Mouse (Mus musculus) hindbrain, embryonic 14.5 days (tissue): ENCODE measurements around the gene Egln3. TPM values are rescaled to one million over a fixed set of nuclear protein-coding genes. Genes with fewer than 3 reads are reported as not detected.

Experiments
- ATAC-seq: fragments of 200-750 bp; cut with Nextera tagmentation; 2 replicates; pipeline ENCODE4 v1.8.0; 2017; ENCODE audit warnings: moderate number of reproducible peaks, mild to moderate bottlenecking, moderate TSS enrichment, moderate library complexity; ENCODE audit not compliant: low FRiP score
- DNase-seq: peaks from one replicate; pipeline ENCODE4 v3.0.0-alpha.2; 2015; ENCODE audit warnings: low spot score
- H3K27ac ChIP-seq: fragments of 300-500 bp; sonication (generic); 2 replicates; pipeline ENCODE4 v1.5.1; 2014; ENCODE audit warnings: mild to moderate bottlenecking, moderate library complexity
- H3K27me3 ChIP-seq: fragments of 300-500 bp; sonication (generic); 2 replicates; pipeline ENCODE4 v1.6.1; 2014; ENCODE audit warnings: mild to moderate bottlenecking, low read length, mixed read lengths; ENCODE audit not compliant: control insufficient read depth, insufficient read depth
- H3K36me3 ChIP-seq: fragments of 300-500 bp; sonication (generic); replicated peaks from 2 replicates; pipeline ENCODE4 v1.6.1; 2014; ENCODE audit not compliant: control insufficient read depth, insufficient read depth
- H3K4me1 ChIP-seq: fragments of 300-500 bp; sonication (generic); replicated peaks from 2 replicates; pipeline ENCODE4 v1.6.1; 2014; ENCODE audit warnings: antibody characterized with exemption, low read length, mixed read lengths; ENCODE audit not compliant: control insufficient read depth, insufficient read depth
- H3K4me2 ChIP-seq: fragments of 300-500 bp; sonication (generic); replicated peaks from 2 replicates; pipeline ENCODE4 v1.6.1; 2014; ENCODE audit warnings: mild to moderate bottlenecking, moderate library complexity
- H3K4me3 ChIP-seq: fragments of 300-500 bp; sonication (generic); replicated peaks from 2 replicates; pipeline ENCODE4 v1.5.1; 2014; ENCODE audit warnings: mild to moderate bottlenecking, low read length
- H3K9ac ChIP-seq: fragments of 300-500 bp; sonication (generic); 2 replicates; pipeline ENCODE4 v1.6.1; 2014
- H3K9me3 ChIP-seq: fragments of 300-500 bp; sonication (generic); 2 replicates; pipeline ENCODE4 v1.6.1; 2016; ENCODE audit warnings: low read length; ENCODE audit not compliant: control insufficient read depth
- WGBS: fragments of 180-500 bp; shearing (Covaris S2); extraction: QIAGEN DNeasy Blood & Tissue Kit; methylation state at CpG from one replicate; pipeline ENCODE4 v1.1.7; 2014; 5-methylcytosine and 5-hydroxymethylcytosine counted together
- polyA plus RNA-seq: library from polyadenylated mRNA; unstranded; fragments of >200 nt; fragmentation: Nextera tagmentation; extraction: Ambion mirVana; gene quantifications from 2 replicates; pipeline ENCODE4 v1.2.1, GENCODE M21; 2014

Gene Egln3
- polyA plus RNA-seq, 1 experiment from 2014 or later: 6.5 TPM

DNA sequence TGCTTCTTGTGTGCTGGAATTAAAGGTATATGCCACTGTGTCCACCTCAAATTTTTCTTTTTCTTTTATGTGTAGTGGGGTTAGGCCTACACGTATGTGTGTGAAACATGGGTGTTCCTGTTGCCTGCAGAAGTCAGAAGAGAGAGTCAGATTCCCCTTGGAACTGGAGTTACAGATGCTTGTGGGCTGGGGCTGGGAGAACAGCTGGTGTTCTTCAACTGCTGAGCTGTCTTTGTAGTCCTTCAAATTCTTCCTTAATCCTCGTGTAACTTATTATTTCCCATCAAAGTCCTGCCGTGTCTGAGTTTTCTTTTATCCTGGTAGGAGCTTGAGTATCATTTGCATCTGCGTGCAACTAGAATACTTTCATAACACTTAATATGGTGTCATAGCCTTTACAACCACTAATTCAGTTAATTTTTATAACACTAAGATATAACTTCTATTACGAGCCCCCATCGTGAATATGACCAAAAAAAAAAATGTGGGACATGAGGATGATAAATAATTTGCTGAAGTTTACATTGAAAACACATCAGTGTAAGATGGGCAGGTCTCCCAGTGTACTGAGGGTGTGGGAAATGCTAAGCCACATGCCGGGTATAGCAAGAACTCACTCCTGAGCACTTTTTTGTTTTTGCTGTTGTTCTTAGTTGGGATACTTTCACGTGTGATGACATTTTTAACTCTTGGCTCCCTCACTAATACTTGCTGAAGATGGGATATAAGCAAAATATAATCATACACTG, 4.9 kb upstream of the Egln3 start:
- Histone ChIP-seq H3K27me3 (0 out of 2 replicates have a peak, but pooled peaks cover 6% of the 10 kb centered on the region), H3K4me3 (no peak overlapping the region), H3K36me3 (no peaks in the 10 kb centered on the region), H3K27ac (no peak overlapping the region), H3K9me3 (0 out of 2 replicates have a peak, but pooled peaks cover 3% of the 10 kb centered on the region), H3K4me2 (no peak overlapping the region), H3K9ac (no peak overlapping the region), H3K4me1 (no peaks in the 10 kb centered on the region)
- 68% methylated on average over 8 of the region's 8 CpGs for WGBS
- ATAC-seq (no peak), DNase-seq (no peak)

DNA sequence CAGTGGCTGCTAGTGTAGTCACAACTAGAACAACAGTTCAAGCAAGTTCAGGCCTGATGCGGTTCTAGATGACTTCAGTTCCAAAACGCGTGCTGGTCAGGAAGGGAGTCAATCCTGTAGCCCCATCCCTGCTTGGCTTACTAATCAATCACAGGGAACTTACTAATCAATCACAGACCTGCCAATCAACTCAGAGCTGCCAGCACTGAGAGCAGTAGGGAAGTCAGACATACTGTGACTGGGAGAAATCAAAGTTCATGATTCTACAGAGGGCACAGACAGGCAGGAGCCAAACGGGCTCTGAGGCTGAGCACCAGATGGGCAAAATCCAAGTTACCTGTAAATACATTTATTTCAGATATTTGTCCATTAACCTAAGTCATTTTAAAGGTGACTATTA, 2.1 kb upstream of the Egln3 start:
- Histone ChIP-seq H3K27ac (no peak overlapping the region), H3K27me3 (peaks cover 16% of the 10 kb centered on the region; the same call in 1 of the 2 replicates), H3K9ac (no peak overlapping the region), H3K4me2 (no peak overlapping the region), H3K9me3 (0 out of 2 replicates have a peak, but pooled peaks cover 3% of the 10 kb centered on the region), H3K36me3 (no peaks in the 10 kb centered on the region), H3K4me1 (peaks cover 13% of the 10 kb centered on the region), H3K4me3 (no peak overlapping the region)
- DNase-seq (no peak), ATAC-seq (no peak)
- WGBS: 93% methylated on average over 4 of the region's 4 CpGs

DNA sequence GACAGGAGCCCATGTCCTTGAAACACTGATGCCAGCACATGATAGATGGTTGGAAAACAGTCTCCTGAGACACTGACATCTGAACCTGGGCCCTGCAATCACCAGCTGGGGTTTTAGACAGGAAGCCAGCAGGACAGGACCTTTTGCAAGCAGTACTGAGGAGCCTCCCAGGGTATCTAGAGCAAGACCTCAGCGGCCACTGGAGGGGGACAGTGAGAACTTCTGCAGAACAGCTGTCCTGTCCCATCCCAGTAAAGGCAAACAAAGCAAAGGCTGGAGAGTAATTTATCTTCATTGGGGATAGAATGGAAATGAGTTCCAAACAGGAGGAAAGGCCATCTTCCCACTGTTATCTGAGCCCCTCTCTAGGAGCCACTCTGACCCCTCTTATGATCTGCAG, 1.5 kb upstream of the Egln3 start:
- H3K9me3 ChIP-seq: 0 out of 2 replicates have a peak, but pooled peaks cover 3% of the 10 kb centered on the region
- no peak overlapping the region for H3K4me2 ChIP-seq
- peaks cover 13% of the 10 kb centered on the region for H3K4me1 ChIP-seq
- no peak overlapping the region for H3K9ac ChIP-seq
- no peak for DNase-seq
- H3K27me3 ChIP-seq: peaks cover 16% of the 10 kb centered on the region; the same call in 1 of the 2 replicates
- no peak for ATAC-seq
- H3K4me3 ChIP-seq: no peak overlapping the region
- 5% methylated on average over 1 of the region's 1 CpGs for WGBS
- H3K27ac ChIP-seq: no peak overlapping the region
- H3K36me3 ChIP-seq: no peaks in the 10 kb centered on the region

DNA sequence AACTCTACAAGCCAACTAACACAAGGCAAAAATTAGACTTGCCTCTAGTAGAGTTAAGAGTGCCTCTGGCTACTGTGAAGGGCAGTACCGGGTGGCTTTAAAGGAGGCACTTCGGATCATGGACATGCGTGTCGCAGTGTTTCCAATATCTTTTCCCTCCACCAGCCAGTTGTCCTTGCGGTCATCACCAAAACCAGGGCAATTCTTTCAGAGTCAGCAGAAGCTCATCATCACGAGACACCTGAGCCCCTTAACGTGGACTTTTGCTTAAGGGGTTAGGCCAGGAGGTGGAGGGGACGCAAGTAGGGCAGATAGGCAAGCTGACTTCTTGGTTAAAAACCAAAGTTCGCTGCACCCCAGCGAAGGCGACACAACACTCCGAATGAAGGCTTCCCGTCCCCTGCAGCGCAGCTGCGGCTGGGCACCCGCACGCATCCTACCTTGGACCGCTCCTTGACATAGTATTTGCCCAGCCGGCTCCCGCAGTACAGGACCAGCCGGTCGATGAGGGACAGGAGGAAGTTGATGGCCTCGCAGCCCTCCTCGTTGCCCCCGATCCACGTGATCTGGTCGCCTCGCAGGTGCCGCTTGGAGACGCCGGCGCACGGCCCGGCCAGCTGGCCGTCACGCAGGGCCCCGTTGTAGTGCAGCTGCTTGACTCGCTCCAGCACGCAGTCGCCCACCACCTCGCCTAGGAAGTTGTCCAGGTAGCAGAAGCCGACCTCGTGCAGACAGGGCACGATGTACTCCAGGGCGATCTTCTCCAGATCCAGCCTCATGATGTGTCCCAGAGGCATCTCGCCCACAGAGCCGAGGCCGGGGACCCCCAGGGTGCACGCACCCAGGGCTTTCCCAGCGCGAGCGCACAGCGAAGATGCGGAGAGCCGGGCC, 650 bp downstream of the Egln3 start:
- Histone ChIP-seq H3K27me3 (peaks cover 16% of the 10 kb centered on the region; the same call in 1 of the 2 replicates), H3K4me3 (peak overlapping the region; percentile 62), H3K9ac (peak overlapping the region; percentile 61), H3K9me3 (0 out of 2 replicates have a peak, but pooled peaks cover 3% of the 10 kb centered on the region), H3K36me3 (no peaks in the 10 kb centered on the region), H3K27ac (no peak overlapping the region), H3K4me2 (peak overlapping the region; percentile 99), H3K4me1 (peaks cover 20% of the 10 kb centered on the region)
- WGBS: 3% methylated on average over 55 of the region's 55 CpGs
- ATAC-seq (peak; percentile 83), DNase-seq (no peak)

DNA sequence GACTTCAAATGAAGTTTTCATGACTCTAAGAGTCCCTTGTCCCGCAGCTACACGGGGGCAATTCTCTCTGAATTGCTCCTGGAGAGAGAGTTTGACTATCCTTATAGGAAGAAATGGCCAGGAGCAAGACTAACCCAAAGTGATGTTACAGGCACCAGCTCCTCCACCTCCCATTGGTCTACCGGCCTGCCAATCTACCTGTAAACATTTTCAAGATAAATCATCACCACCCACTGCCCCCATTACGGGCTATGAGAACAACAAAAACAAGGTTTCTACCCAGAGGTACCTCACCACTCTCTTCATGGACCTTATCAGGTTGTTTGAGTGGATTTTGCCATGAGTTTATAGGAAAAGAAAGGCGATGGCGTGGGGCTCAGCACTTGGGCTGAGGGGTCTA, 1.4 kb downstream of the Egln3 start:
- Histone ChIP-seq H3K27ac (no peak overlapping the region), H3K4me2 (peak overlapping the region; percentile 99), H3K27me3 (peaks cover 16% of the 10 kb centered on the region; the same call in 1 of the 2 replicates), H3K4me1 (peaks cover 27% of the 10 kb centered on the region), H3K9me3 (0 out of 2 replicates have a peak, but pooled peaks cover 3% of the 10 kb centered on the region), H3K4me3 (peak overlapping the region; percentile 62), H3K36me3 (no peaks in the 10 kb centered on the region), H3K9ac (0 out of 2 replicates have a peak overlapping the region, but pooled peaks have one; percentile 10)
- WGBS: 39% methylated on average over 6 of the region's 6 CpGs
- no peak for ATAC-seq
- no peak for DNase-seq

DNA sequence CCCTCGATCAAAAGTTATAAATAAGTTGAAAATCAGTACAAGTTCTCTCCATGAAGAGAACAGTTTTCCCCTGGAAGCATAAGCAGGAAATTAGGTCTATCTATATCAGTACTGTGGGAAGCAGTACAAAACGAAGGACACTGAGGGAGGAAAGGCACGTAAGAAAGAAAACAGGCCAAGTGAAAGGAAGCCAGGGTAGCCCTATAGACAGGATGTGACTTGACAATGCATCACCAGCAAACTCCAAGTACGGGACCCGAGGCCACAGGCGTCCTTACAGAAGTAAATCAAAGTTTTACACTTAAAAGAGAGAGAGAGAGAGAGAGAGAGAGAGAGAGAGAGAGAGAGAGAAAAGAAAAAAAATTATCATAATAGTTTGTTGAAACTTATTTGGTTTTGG, 2.8 kb downstream of the Egln3 start:
- Histone ChIP-seq H3K9ac (no peak overlapping the region), H3K27ac (no peak overlapping the region), H3K4me2 (peak overlapping the region; percentile 99), H3K9me3 (no peaks in the 10 kb centered on the region), H3K36me3 (no peaks in the 10 kb centered on the region), H3K27me3 (peaks cover 16% of the 10 kb centered on the region; the same call in 1 of the 2 replicates), H3K4me3 (no peak overlapping the region), H3K4me1 (peaks cover 30% of the 10 kb centered on the region)
- ATAC-seq: no peak
- no peak for DNase-seq
- 44% methylated on average over 6 of the region's 6 CpGs for WGBS

DNA sequence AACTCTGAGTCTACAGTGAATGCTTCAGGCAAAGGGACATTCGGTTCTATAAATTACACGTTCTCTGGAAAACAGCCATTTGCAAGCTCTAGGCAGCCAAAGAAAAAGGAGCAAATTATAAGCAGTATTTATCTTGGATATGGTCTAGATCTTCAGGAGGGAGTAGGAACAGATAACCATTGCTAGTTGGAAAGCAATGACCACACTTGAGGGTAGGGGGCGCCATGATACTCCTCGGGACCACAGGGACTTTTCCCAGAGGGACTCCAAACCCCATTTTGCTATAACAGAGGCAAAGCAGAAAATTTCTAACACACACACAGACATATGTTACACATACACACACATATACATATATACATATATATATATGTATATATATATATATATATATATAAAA, 3.5 kb downstream of the Egln3 start:
- H3K9ac ChIP-seq: no peak overlapping the region
- peaks cover 16% of the 10 kb centered on the region; the same call in 1 of the 2 replicates for H3K27me3 ChIP-seq
- no peaks in the 10 kb centered on the region for H3K36me3 ChIP-seq
- no peak overlapping the region for H3K27ac ChIP-seq
- WGBS: 29% methylated on average over 4 of the region's 4 CpGs
- H3K4me3 ChIP-seq: no peak overlapping the region
- peak overlapping the region; percentile 1; the same call in 1 of the 2 replicates for H3K4me2 ChIP-seq
- H3K9me3 ChIP-seq: no peaks in the 10 kb centered on the region
- ATAC-seq: no peak
- peaks cover 30% of the 10 kb centered on the region for H3K4me1 ChIP-seq
- peak; percentile 48 for DNase-seq

DNA sequence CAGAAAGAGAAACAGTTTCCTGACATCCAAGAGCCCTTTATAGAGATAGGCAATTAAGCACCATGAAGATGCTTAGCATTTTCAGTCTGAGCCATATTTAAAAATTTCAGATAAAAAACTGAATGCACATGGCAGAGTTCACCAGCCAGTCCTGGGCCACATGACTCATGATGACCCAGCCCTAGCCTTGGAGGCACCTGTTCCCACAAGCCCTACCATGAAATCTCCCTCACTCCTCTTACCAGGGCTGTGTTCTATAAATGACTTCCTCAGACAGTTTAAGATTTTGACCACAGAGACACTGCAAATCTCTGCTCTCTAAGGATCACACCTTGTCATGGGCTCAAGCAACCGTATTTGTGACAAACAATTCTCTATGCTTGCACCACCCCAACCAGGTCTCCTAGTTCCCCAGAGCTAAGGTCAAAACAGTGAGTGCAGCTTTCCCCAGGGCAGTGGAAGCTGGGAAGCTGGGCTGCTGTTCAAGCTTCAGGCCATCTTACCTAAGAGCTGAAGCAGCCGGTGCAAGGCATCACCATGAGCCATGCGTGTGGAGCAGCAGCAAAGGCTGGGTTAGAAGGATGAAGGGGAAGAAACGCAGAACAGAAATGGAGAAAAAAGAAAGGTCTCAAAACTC, 5.3 kb downstream of the Egln3 start:
- no peaks in the 10 kb centered on the region for H3K36me3 ChIP-seq
- ATAC-seq (no peak), DNase-seq (no peak)
- H3K4me1 ChIP-seq: peaks cover 30% of the 10 kb centered on the region
- H3K4me3 ChIP-seq: no peak overlapping the region
- no peak overlapping the region; the same call in 1 of the 2 replicates for H3K27ac ChIP-seq
- H3K27me3 ChIP-seq: peaks cover 8% of the 10 kb centered on the region; the same call in 1 of the 2 replicates
- 84% methylated on average over 4 of the region's 4 CpGs for WGBS
- H3K9ac ChIP-seq: no peak overlapping the region
- no peaks in the 10 kb centered on the region for H3K9me3 ChIP-seq
- peak overlapping the region; percentile 33 for H3K4me2 ChIP-seq
